Mouse (Mus musculus) C2C12 (cell line): ENCODE data around the gene Wdr83. TPM values are rescaled to one million over a fixed set of nuclear protein-coding genes. Genes with fewer than 3 reads are reported as not detected.
A peak's percentile ranks its signal among the peaks of the same experiment; 100 is the strongest.

Source experiments
- H3K27me3 ChIP-seq: one replicate; pipeline ENCODE4 v1.6.1; 2011; ENCODE audit not compliant: control insufficient read depth, insufficient read depth, insufficient read length
- H3K36me3 ChIP-seq: one replicate; pipeline ENCODE4 v1.6.1; 2011; ENCODE audit not compliant: control insufficient read depth, insufficient read depth
- H3K4me3 ChIP-seq: one replicate; pipeline ENCODE4 v1.5.1; 2011; ENCODE audit warnings: mild to moderate bottlenecking, control low read depth; ENCODE audit not compliant: poor library complexity, insufficient read depth, severe bottlenecking
- H3K79me2 ChIP-seq: one replicate; pipeline ENCODE4 v1.6.1; 2011; ENCODE audit not compliant: control insufficient read depth, insufficient read depth
- H3K79me3 ChIP-seq: one replicate; pipeline ENCODE4 v1.6.1; 2011; ENCODE audit warnings: low read depth, control low read depth
- H3ac ChIP-seq: one replicate; pipeline ENCODE3; 2011; ENCODE audit warnings: low read depth; ENCODE audit not compliant: control insufficient read depth, insufficient read length
- CEBPB ChIP-seq: IDR thresholded peaks from one replicate; pipeline ENCODE4 v1.6.1; 2011; ENCODE audit warnings: low read depth, mild to moderate bottlenecking, control low read depth, moderate library complexity
- CTCF ChIP-seq: IDR thresholded peaks from one replicate; pipeline ENCODE4 v1.5.1; 2011; ENCODE audit not compliant: control insufficient read depth, insufficient read depth, insufficient read length
- FOSL1 ChIP-seq: IDR thresholded peaks from one replicate; pipeline ENCODE4 v1.8.0; 2011; ENCODE audit warnings: mild to moderate bottlenecking, low read length; ENCODE audit not compliant: poor library complexity, insufficient read depth, severe bottlenecking
- MAX ChIP-seq: IDR thresholded peaks from one replicate; pipeline ENCODE4 v1.6.1; 2011; ENCODE audit warnings: mild to moderate bottlenecking, control low read depth
- MYOD1 ChIP-seq: IDR thresholded peaks from one replicate; pipeline ENCODE4 v1.6.1; 2011; ENCODE audit warnings: low read depth; ENCODE audit not compliant: control insufficient read depth, insufficient read length
- MYOG ChIP-seq: IDR thresholded peaks from one replicate; pipeline ENCODE4 v1.6.1; 2011; ENCODE audit not compliant: control insufficient read depth, insufficient read length; ENCODE audit errors: extremely low read depth
- USF1 ChIP-seq: IDR thresholded peaks from one replicate; pipeline ENCODE4 v1.6.1; 2011; ENCODE audit warnings: low read depth, mild to moderate bottlenecking, control low read depth, moderate library complexity
- polyA plus RNA-seq: library from polyadenylated mRNA; unstranded; fragments of >200 nt; fragmentation: generic; extraction: Trizol; gene quantifications from one replicate; pipeline ENCODE4 v1.2.1, GENCODE M21; 2012; ENCODE audit warnings: missing spikeins

Wdr83 gene
- polyA plus RNA-seq, 1 experiment: 25.0 TPM

GRCm38 (mm10) chr8:85071041-85071440, 10.1 kb downstream of the Wdr83 start:
- Histone ChIP-seq H3K36me3 (peaks cover 34% of the 10 kb centered on the region), H3ac (no peak overlapping the region), H3K27me3 (no peaks in the 10 kb centered on the region), H3K4me3 (peak overlapping the region; percentile 95), H3K79me2 (peaks cover 32% of the 10 kb centered on the region), H3K79me3 (peaks cover 11% of the 10 kb centered on the region)
- TF ChIP-seq MYOD1: no peak
- TF ChIP-seq FOSL1: no peak
- no peak for TF ChIP-seq MYOG
- no peak for TF ChIP-seq USF1
- TF ChIP-seq CTCF: no peak
- TF ChIP-seq MAX: no peak
- no peak for TF ChIP-seq CEBPB

GRCm38 (mm10) chr8:85067982-85068381, 13.1 kb downstream of the Wdr83 start, which contains the start of gene Gm5741:
Gene Gm5741 (minus strand): TSS chr8:85067982.
- no peak for TF ChIP-seq CEBPB
- no peak for TF ChIP-seq MYOG
- no peak for TF ChIP-seq MAX
- TF ChIP-seq MYOD1: no peak
- no peak for TF ChIP-seq USF1
- TF ChIP-seq CTCF: no peak
- no peak for TF ChIP-seq FOSL1
- H3K36me3 ChIP-seq: peaks cover 3% of the 10 kb centered on the region
- no peaks in the 10 kb centered on the region for H3K27me3 ChIP-seq
- H3K4me3 ChIP-seq: no peak within 1 kb of the TSS
- H3ac ChIP-seq: no peak within 1 kb of the TSS
- H3K79me2 ChIP-seq: peaks cover 12% of the 10 kb centered on the region
- peaks cover 5% of the 10 kb centered on the region for H3K79me3 ChIP-seq

DNA sequence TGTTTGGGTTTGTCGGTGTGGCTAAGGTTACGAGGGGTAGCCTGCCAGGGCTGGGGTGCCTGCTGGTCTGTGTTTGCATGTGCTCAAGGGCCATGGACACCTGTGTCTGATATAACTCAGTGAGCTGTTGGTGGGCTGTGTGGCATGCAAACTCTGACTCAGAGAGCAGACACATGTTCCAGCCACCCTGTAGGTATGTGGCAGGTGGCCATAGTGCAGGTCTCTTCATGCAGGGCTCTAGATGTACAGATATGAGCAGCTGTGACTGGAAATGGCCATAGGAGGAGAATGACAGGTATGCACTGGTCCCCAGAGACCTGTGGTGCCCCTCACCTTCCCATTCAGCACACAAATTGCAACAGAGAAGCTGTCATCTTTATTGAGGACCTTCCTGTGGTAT, 14.0 kb downstream of the Wdr83 start:
- H3K79me2 ChIP-seq: peaks cover 9% of the 10 kb centered on the region
- H3K36me3 ChIP-seq: peaks cover 3% of the 10 kb centered on the region
- H3K79me3 ChIP-seq: peaks cover 7% of the 10 kb centered on the region
- H3ac ChIP-seq: no peak overlapping the region
- H3K4me3 ChIP-seq: no peak overlapping the region
- TF ChIP-seq USF1: no peak
- TF ChIP-seq MAX: no peak
- no peak for TF ChIP-seq MYOG
- no peak for TF ChIP-seq CEBPB
- TF ChIP-seq FOSL1: no peak
- no peak for TF ChIP-seq MYOD1
- TF ChIP-seq CTCF: no peak
- H3K27me3 ChIP-seq: no peaks in the 10 kb centered on the region

- H3K4me3 ChIP-seq: no peak overlapping the region
- no peak overlapping the region for H3ac ChIP-seq
- no peaks in the 10 kb centered on the region for H3K27me3 ChIP-seq
- peaks cover 3% of the 10 kb centered on the region for H3K36me3 ChIP-seq
- H3K79me3 ChIP-seq: peaks cover 7% of the 10 kb centered on the region
- H3K79me2 ChIP-seq: peaks cover 21% of the 10 kb centered on the region
- TF ChIP-seq CEBPB (no peak), MYOG (no peak), MAX (no peak), USF1 (no peak), CTCF (no peak), FOSL1 (no peak), MYOD1 (no peak)
Observed at GRCm38 (mm10) chr8:85065213-85065612, 15.9 kb downstream of the Wdr83 start.

GRCm38 (mm10) chr8:85062603-85063002, 18.5 kb downstream of the Wdr83 start:
- H3K79me3 ChIP-seq: peaks cover 7% of the 10 kb centered on the region
- no peak overlapping the region for H3K4me3 ChIP-seq
- no peak overlapping the region for H3ac ChIP-seq
- H3K27me3 ChIP-seq: no peaks in the 10 kb centered on the region
- no peak for TF ChIP-seq MYOD1
- TF ChIP-seq MAX: no peak
- no peak for TF ChIP-seq USF1
- no peak for TF ChIP-seq FOSL1
- no peak for TF ChIP-seq CEBPB
- no peak for TF ChIP-seq MYOG
- no peak for TF ChIP-seq CTCF
- no peaks in the 10 kb centered on the region for H3K36me3 ChIP-seq
- H3K79me2 ChIP-seq: peaks cover 22% of the 10 kb centered on the region

DNA sequence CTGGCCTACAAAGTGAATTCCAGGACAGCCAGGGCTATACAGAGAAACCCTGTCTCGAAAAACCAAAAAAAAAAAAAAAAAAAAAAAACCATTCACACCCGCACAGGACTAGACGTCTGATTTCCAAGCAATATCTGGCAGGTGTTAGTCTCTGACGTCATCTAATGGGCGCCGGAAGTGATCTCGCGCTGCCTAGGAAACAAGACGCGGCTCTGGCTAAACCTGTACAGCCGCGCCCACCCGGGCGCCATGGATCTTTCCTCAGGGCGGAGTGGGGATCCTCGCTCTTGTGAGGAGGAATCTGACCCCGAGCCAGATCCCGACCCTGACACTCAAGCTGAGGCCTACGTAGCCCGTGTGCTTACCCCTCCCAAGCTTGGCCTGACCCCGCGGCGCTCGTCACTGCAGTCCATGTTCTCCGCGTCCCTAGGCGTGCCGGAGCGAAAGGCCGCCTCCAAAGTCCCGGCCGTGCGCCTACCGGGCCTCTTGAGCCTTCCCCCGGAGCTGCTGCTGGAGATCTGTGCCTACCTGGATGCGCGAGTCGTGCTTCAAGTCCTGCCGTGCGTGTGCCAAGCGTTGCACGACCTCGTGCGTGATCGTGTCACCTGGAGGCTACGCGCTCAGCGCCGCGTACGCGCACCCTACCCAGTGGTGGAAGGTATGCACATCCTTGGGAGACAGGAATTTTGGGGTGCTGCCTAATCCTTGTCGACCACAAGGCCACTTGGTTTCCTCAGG, 21.1 kb downstream of the Wdr83 start, which contains the start of gene Fbxw9:
Fbxw9 (plus strand) TSS at position 177 of the 738 bp plus-strand sequence.
- Histone ChIP-seq H3K79me2 (peaks cover 22% of the 10 kb centered on the region), H3ac (peak within 1 kb of the TSS; percentile 50), H3K79me3 (peaks cover 7% of the 10 kb centered on the region), H3K4me3 (peak within 1 kb of the TSS; percentile 83), H3K36me3 (peaks cover 20% of the 10 kb centered on the region), H3K27me3 (no peaks in the 10 kb centered on the region)
- TF ChIP-seq MYOD1: no peak
- TF ChIP-seq MAX: no peak
- no peak for TF ChIP-seq CEBPB
- TF ChIP-seq CTCF: no peak
- no peak for TF ChIP-seq FOSL1
- no peak for TF ChIP-seq MYOG
- TF ChIP-seq USF1: no peak
